14 mouse cellular contexts compared by ENCODE assay signal in genomic region chr2:33204980-33205379, GRCm38 (mm10). TPM values are rescaled to one million over a fixed set of nuclear protein-coding genes. Genes with fewer than 3 reads are reported as not detected.
DNase-seq lines count a peak whose midpoint lies in the region; ATAC-seq and TF ChIP-seq lines count a peak whose summit lies in the region.
"Had no signal": no experiment of that assay in that cellular context is flagged by ENCODE, and none has a peak within 500 bp of the region (broad histone marks: within the 10 kb centered on the region; RNA-seq: fewer than 3 reads in every experiment).

No protein-coding gene starts in this region.

- no peaks in the 10 kb centered on the region for H3K27me3 ChIP-seq in limb, embryonic 13.5 days
- H3K27me3 ChIP-seq in limb, embryonic 10.5 days (ENCODE audit: low read depth, poor library complexity, severe bottlenecking), result no peaks in the 10 kb centered on the region
- no peaks in the 10 kb centered on the region for H3K27me3 ChIP-seq in myocyte (ENCODE audit: control insufficient read depth, insufficient read depth, insufficient read length)
- H3K27me3 ChIP-seq in hindbrain, embryonic 12.5 days, result no peaks in the 10 kb centered on the region
- H3K27me3 ChIP-seq: embryonic facial prominence, embryonic 13.5 days had no signal

- DNase-seq in limb, embryonic 10.5 days (ENCODE audit: low spot score), result no peak
- DNase-seq in adipocyte (ENCODE audit: low spot score), result peak; percentile 61
- DNase-seq in fibroblast of lung, adult 2 months (ENCODE audit: low read depth), result peak; percentile 84
- DNase-seq in cerebellum, adult 11 months, result no peak
- DNase-seq: cerebellum, adult 9-10 months; kidney, adult 18-20 months; right cerebral cortex, adult 18-20 months; thymus, postnatal 36 days had no signal

- H3K4me2 ChIP-seq in limb, embryonic 13.5 days (replicated peaks), result no peak overlapping the region
- H3K4me2 ChIP-seq in myocyte (ENCODE audit: low read depth), result peak overlapping the region; percentile 92
- H3K4me2 ChIP-seq in hindbrain, embryonic 12.5 days (replicated peaks), result no peak overlapping the region
- H3K4me2 ChIP-seq: embryonic facial prominence, embryonic 13.5 days had no signal

- peaks cover 54% of the 10 kb centered on the region for H3K4me1 ChIP-seq in limb, embryonic 13.5 days
- peaks cover 44% of the 10 kb centered on the region for H3K4me1 ChIP-seq in limb, embryonic 10.5 days
- peaks cover 27% of the 10 kb centered on the region for H3K4me1 ChIP-seq in hindbrain, embryonic 12.5 days

- H3K79me2 ChIP-seq in myocyte (ENCODE audit: control insufficient read depth, insufficient read depth), result no peaks in the 10 kb centered on the region

- no peak for ATAC-seq in limb, embryonic 13.5 days (ENCODE audit: low FRiP score, low read depth)
- ATAC-seq in hindbrain, embryonic 12.5 days (ENCODE audit: low FRiP score), result no peak

- TF ChIP-seq POLR2A in myocyte (IDR thresholded peaks at IDR 0.05; ENCODE audit: insufficient read length, low read depth), result peak; percentile 27

- H3ac ChIP-seq in myocyte (ENCODE audit: control insufficient read depth, insufficient read length), result no peak overlapping the region

- no peak overlapping the region for H3K9ac ChIP-seq in limb, embryonic 13.5 days
- H3K9ac ChIP-seq in hindbrain, embryonic 12.5 days, result no peak overlapping the region
- H3K9ac ChIP-seq: embryonic facial prominence, embryonic 13.5 days had no signal

- peak overlapping the region; percentile 55; the same call in 1 of the 2 replicates for H3K27ac ChIP-seq in limb, embryonic 13.5 days
- H3K27ac ChIP-seq in limb, embryonic 10.5 days, result no peak overlapping the region
- no peak overlapping the region for H3K27ac ChIP-seq in hindbrain, embryonic 12.5 days
- H3K27ac ChIP-seq: embryonic facial prominence, embryonic 13.5 days had no signal

- 77% methylated on average over 5 of the region's 5 CpGs for WGBS in limb, embryonic 13.5 days
- WGBS in limb, embryonic 10.5 days, result 90% methylated on average over 5 of the region's 5 CpGs
- 85% methylated on average over 5 of the region's 5 CpGs for WGBS in hindbrain, embryonic 12.5 days

- no peaks in the 10 kb centered on the region for H3K36me3 ChIP-seq in limb, embryonic 13.5 days
- H3K36me3 ChIP-seq in limb, embryonic 10.5 days, result no peaks in the 10 kb centered on the region
- H3K36me3 ChIP-seq in myocyte (ENCODE audit: control insufficient read depth, insufficient read depth), result no peaks in the 10 kb centered on the region
- no peaks in the 10 kb centered on the region for H3K36me3 ChIP-seq in hindbrain, embryonic 12.5 days
- H3K36me3 ChIP-seq: embryonic facial prominence, embryonic 13.5 days; G1E had no signal

- no peaks in the 10 kb centered on the region for H3K9me3 ChIP-seq in limb, embryonic 13.5 days
- no peaks in the 10 kb centered on the region for H3K9me3 ChIP-seq in limb, embryonic 10.5 days (replicated peaks)
- no peaks in the 10 kb centered on the region for H3K9me3 ChIP-seq in hindbrain, embryonic 12.5 days (replicated peaks)
- H3K9me3 ChIP-seq: embryonic facial prominence, embryonic 13.5 days; G1E; hindbrain, embryonic 10.5 days had no signal

- H3K4me3 ChIP-seq in limb, embryonic 13.5 days, result no peak overlapping the region
- H3K4me3 ChIP-seq in limb, embryonic 10.5 days, result no peak overlapping the region
- H3K4me3 ChIP-seq in myocyte, result no peak overlapping the region
- no peak overlapping the region for H3K4me3 ChIP-seq in hindbrain, embryonic 12.5 days
- H3K4me3 ChIP-seq: embryonic facial prominence, embryonic 13.5 days; hindbrain, embryonic 10.5 days had no signal

TF ChIP-seq in myocyte, 11 proteins besides CTCF, POLR2A, EP300 and RAD21:
- TF ChIP-seq MAX (IDR thresholded peaks at IDR 0.05; ENCODE audit: low read depth) (no peak), CEBPB (IDR thresholded peaks at IDR 0.05; ENCODE audit: insufficient read depth, poor library complexity, severe bottlenecking) (no peak), POLR2AphosphoS2 (IDR thresholded peaks at IDR 0.05; ENCODE audit: insufficient read length, low read depth) (no peak), SRF (IDR thresholded peaks at IDR 0.05; ENCODE audit: control insufficient read depth, insufficient read length, low read depth) (no peak), MYOD1 (IDR thresholded peaks at IDR 0.05; ENCODE audit: control insufficient read depth in 1 of 3, insufficient read length in 2 of 3, low read depth in 2 of 3) (no peak)

RNA-seq across cellular contexts. Expression of gene Angptl2, which starts 10.9 kb away (rescaled TPM):
- polyA plus RNA-seq in limb, embryonic 13.5 days (2015; fragmentation: Nextera tagmentation; extraction: Ambion mirVana), result 69.7 and 76.0 TPM in 2 replicates
- 40.1 and 51.8 TPM in 2 replicates for polyA plus RNA-seq in limb, embryonic 10.5 days (2016; fragmentation: Nextera tagmentation; extraction: Ambion mirVana)
- 130 TPM for polyA plus RNA-seq in myocyte (2012; fragmentation: generic; extraction: Trizol)
- polyA plus RNA-seq in hindbrain, embryonic 12.5 days (2016; fragmentation: Nextera tagmentation; extraction: Ambion mirVana), result 32.8 and 35.4 TPM in 2 replicates
- polyA plus RNA-seq: G1E had no signal

Comparison
In these comparisons a context has a peak if more than half of its experiments do, and no peak if none do; other contexts are left out.
1. DNase-seq: peak in adipocyte (single experiment) and fibroblast of lung, adult 2 months (single experiment); none in limb, embryonic 10.5 days (single experiment) and cerebellum, adult 11 months (single experiment).